In the genomic region with DNA sequence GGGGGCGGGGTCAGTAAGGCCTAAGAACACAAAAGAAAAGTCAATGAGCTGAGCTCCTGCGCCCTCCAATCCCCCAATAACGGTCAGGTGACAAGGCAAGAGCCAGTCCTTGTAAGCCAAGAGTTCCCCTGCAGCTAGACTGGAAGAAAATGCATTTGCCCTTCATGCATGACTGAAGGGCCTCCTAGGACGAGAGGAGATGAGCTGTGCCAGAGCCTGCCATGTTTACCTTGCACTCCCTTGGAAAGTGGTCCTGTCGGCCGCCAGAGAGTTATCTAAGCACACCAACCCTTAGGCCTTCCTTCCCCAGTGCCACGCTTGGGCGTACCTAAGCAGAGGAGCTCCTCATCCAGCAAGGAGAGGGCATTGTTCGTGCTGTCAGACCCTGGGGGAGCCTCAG, we compare ENCODE assay signal across 33 mouse cellular contexts. TPM values are rescaled to one million over a fixed set of nuclear protein-coding genes. Genes with fewer than 3 reads are reported as not detected.
DNase-seq lines count a peak whose midpoint lies in the region; ATAC-seq and TF ChIP-seq lines count a peak whose summit lies in the region.
"Had no signal": no experiment of that assay in that cellular context is flagged by ENCODE, and none has a peak within 500 bp of the region (broad histone marks: within the 10 kb centered on the region; RNA-seq: fewer than 3 reads in every experiment).

No protein-coding gene starts in this region.

- H3K27me3 ChIP-seq in hindbrain, postnatal 0 days (ENCODE audit: insufficient read depth, low read length), result no peaks in the 10 kb centered on the region
- no peaks in the 10 kb centered on the region for H3K27me3 ChIP-seq in hindbrain, embryonic 10.5 days (ENCODE audit: insufficient read depth, poor library complexity, severe bottlenecking)
- no peaks in the 10 kb centered on the region for H3K27me3 ChIP-seq in kidney, embryonic 16.5 days (ENCODE audit: insufficient read depth, low read length)
- no peaks in the 10 kb centered on the region for H3K27me3 ChIP-seq in testis, adult 2 months (ENCODE audit: control insufficient read depth, insufficient read depth, low read length)
- H3K27me3 ChIP-seq: embryonic facial prominence, embryonic 12.5 days; forebrain, embryonic 15.5 days; heart, embryonic 15.5 days; hindbrain, embryonic 13.5 days; limb, embryonic 15.5 days; liver, embryonic 13.5 days; megakaryocyte, embryonic 14.5 days; midbrain, embryonic 13.5 days had no signal

- H3K9me3 ChIP-seq in hindbrain, postnatal 0 days (ENCODE audit: low read length), result no peaks in the 10 kb centered on the region
- no peaks in the 10 kb centered on the region for H3K9me3 ChIP-seq in hindbrain, embryonic 10.5 days
- no peaks in the 10 kb centered on the region for H3K9me3 ChIP-seq in kidney, embryonic 16.5 days (ENCODE audit: low read length)
- H3K9me3 ChIP-seq: embryonic facial prominence, embryonic 12.5 days; forebrain, embryonic 15.5 days; G1E; heart, embryonic 10.5 days; heart, embryonic 15.5 days; hindbrain, embryonic 13.5 days; limb, embryonic 10.5 days; limb, embryonic 15.5 days; liver, embryonic 13.5 days; megakaryocyte, embryonic 14.5 days; midbrain, embryonic 13.5 days had no signal

- no peak for TF ChIP-seq CTCF in hindbrain, postnatal 0 days (IDR thresholded peaks at IDR 0.05; ENCODE audit: low read depth)
- no peak for TF ChIP-seq CTCF in testis, adult 2 months (IDR thresholded peaks at IDR 0.05; ENCODE audit: control insufficient read depth, insufficient read depth, insufficient replicate concordance, low read depth, low read length)

- H3K4me1 ChIP-seq in hindbrain, postnatal 0 days (ENCODE audit: insufficient read depth, low read length), result no peaks in the 10 kb centered on the region
- no peaks in the 10 kb centered on the region; the same call in 1 of the 2 replicates for H3K4me1 ChIP-seq in hindbrain, embryonic 10.5 days (replicated peaks)
- H3K4me1 ChIP-seq in kidney, embryonic 16.5 days (ENCODE audit: insufficient read depth, low read length), result no peaks in the 10 kb centered on the region
- no peaks in the 10 kb centered on the region for H3K4me1 ChIP-seq in testis, adult 2 months (ENCODE audit: control insufficient read depth, insufficient read depth, low read length)
- H3K4me1 ChIP-seq: embryonic facial prominence, embryonic 12.5 days; forebrain, embryonic 15.5 days; heart, embryonic 10.5 days; heart, embryonic 15.5 days; hindbrain, embryonic 13.5 days; limb, embryonic 10.5 days; limb, embryonic 15.5 days; liver, embryonic 13.5 days; midbrain, embryonic 13.5 days had no signal

- no peak overlapping the region for H3K4me2 ChIP-seq in hindbrain, postnatal 0 days (ENCODE audit: low read depth, low read length)
- no peak overlapping the region for H3K4me2 ChIP-seq in kidney, embryonic 16.5 days (replicated peaks; ENCODE audit: low read depth, low read length)
- H3K4me2 ChIP-seq: embryonic facial prominence, embryonic 12.5 days; forebrain, embryonic 15.5 days; heart, embryonic 15.5 days; hindbrain, embryonic 13.5 days; limb, embryonic 15.5 days; liver, embryonic 13.5 days; midbrain, embryonic 13.5 days had no signal

- no peak overlapping the region for H3K9ac ChIP-seq in hindbrain, postnatal 0 days (replicated peaks; ENCODE audit: low read length)
- no peak overlapping the region for H3K9ac ChIP-seq in kidney, embryonic 16.5 days (replicated peaks; ENCODE audit: low read length)
- H3K9ac ChIP-seq: embryonic facial prominence, embryonic 12.5 days; forebrain, embryonic 15.5 days; heart, embryonic 15.5 days; hindbrain, embryonic 13.5 days; limb, embryonic 15.5 days; liver, embryonic 13.5 days; midbrain, embryonic 13.5 days had no signal

- ATAC-seq in hindbrain, postnatal 0 days, result 0 out of 2 replicates have a peak, but pooled peaks have one; percentile 22
- ATAC-seq in kidney, embryonic 16.5 days (ENCODE audit: low FRiP score, low TSS enrichment), result 0 out of 2 replicates have a peak, but pooled peaks have one; percentile 55
- ATAC-seq: forebrain, embryonic 15.5 days; intestine, postnatal 0 days; lung, postnatal 0 days; midbrain, embryonic 13.5 days had no signal

- peaks cover 85% of the 10 kb centered on the region for H3K36me3 ChIP-seq in hindbrain, postnatal 0 days (ENCODE audit: insufficient read depth, low read length)
- peaks cover 97% of the 10 kb centered on the region for H3K36me3 ChIP-seq in hindbrain, embryonic 10.5 days
- H3K36me3 ChIP-seq in kidney, embryonic 16.5 days (ENCODE audit: insufficient read depth, low read length), result peaks cover 87% of the 10 kb centered on the region
- H3K36me3 ChIP-seq in testis, adult 2 months (ENCODE audit: control insufficient read depth, insufficient read depth, low read length), result peaks cover 21% of the 10 kb centered on the region

- no peak overlapping the region for H3K4me3 ChIP-seq in hindbrain, postnatal 0 days (ENCODE audit: low read length)
- no peak overlapping the region for H3K4me3 ChIP-seq in hindbrain, embryonic 10.5 days
- no peak overlapping the region for H3K4me3 ChIP-seq in kidney, embryonic 16.5 days (ENCODE audit: low read length)
- peak overlapping the region; percentile 65 for H3K4me3 ChIP-seq in testis, adult 2 months (ENCODE audit: control insufficient read depth, low read depth, low read length)
- H3K4me3 ChIP-seq: embryonic facial prominence, embryonic 12.5 days; forebrain, embryonic 15.5 days; heart, embryonic 10.5 days; heart, embryonic 15.5 days; hindbrain, embryonic 13.5 days; limb, embryonic 10.5 days; limb, embryonic 15.5 days; liver, embryonic 13.5 days; megakaryocyte, embryonic 14.5 days; midbrain, embryonic 13.5 days had no signal

- peak; percentile 40 for DNase-seq in hindbrain, postnatal 0 days (ENCODE audit: low spot score)
- no peak for DNase-seq in hindbrain, embryonic 10.5 days (ENCODE audit: low spot score)
- no peak for DNase-seq in kidney, postnatal 14 days
- DNase-seq in testis, postnatal 14 days (ENCODE audit: low spot score), result no peak
- DNase-seq in right cerebral cortex, postnatal 36 days (ENCODE audit: low spot score in 2 of 2), result no peak
- DNase-seq: adrenal gland, postnatal 10 days; cerebellum, adult 8-10 months; cerebellum, postnatal 36 days; embryo, embryonic 11 days; gastrocnemius, postnatal 25 days; heart, adult 11 months; heart, postnatal 36 days; liver, embryonic 13.5 days; lung, adult 18-20 months; lung, postnatal 4 days; right cerebral cortex, adult 18-20 months; right cerebral cortex, postnatal 4 days; thymus, postnatal 4 days had no signal

- H3K27ac ChIP-seq in hindbrain, postnatal 0 days, result peak overlapping the region; percentile 45; the same call in 1 of the 2 replicates
- H3K27ac ChIP-seq in hindbrain, embryonic 10.5 days, result no peak overlapping the region
- no peak overlapping the region for H3K27ac ChIP-seq in kidney, embryonic 16.5 days (ENCODE audit: low read length)
- peak overlapping the region; percentile 23 for H3K27ac ChIP-seq in testis, adult 2 months (ENCODE audit: control insufficient read depth, insufficient read depth, low read depth, low read length)
- H3K27ac ChIP-seq: embryonic facial prominence, embryonic 12.5 days; forebrain, embryonic 15.5 days; heart, embryonic 10.5 days; heart, embryonic 15.5 days; hindbrain, embryonic 13.5 days; limb, embryonic 10.5 days; limb, embryonic 15.5 days; liver, embryonic 13.5 days; midbrain, embryonic 13.5 days; stomach, postnatal 0 days had no signal

- 76% methylated on average over 9 of the region's 9 CpGs for WGBS in hindbrain, postnatal 0 days
- 80% methylated on average over 9 of the region's 9 CpGs for WGBS in hindbrain, embryonic 10.5 days
- WGBS in kidney, embryonic 16.5 days, result 64% methylated on average over 9 of the region's 9 CpGs

- no peak for TF ChIP-seq POLR2A in testis, adult 2 months (IDR thresholded peaks at IDR 0.05; ENCODE audit: control insufficient read depth, low read depth, low read length)

RNA-seq across cellular contexts. Expression of a gene that starts 15.7 kb away (rescaled TPM):
- 33.6 and 45.9 TPM in 2 replicates for total RNA-seq in hindbrain, postnatal 0 days (2014; rRNA removed)
- polyA plus RNA-seq in hindbrain, postnatal 0 days (2015; fragmentation: Nextera tagmentation; extraction: Ambion mirVana), result 78.8 and 86.7 TPM in 2 replicates
- polyA plus RNA-seq in hindbrain, embryonic 10.5 days (2016; fragmentation: Nextera tagmentation; extraction: Ambion mirVana), result 104 and 112 TPM in 2 replicates
- polyA plus RNA-seq in kidney, embryonic 16.5 days (2015; fragmentation: Nextera tagmentation; extraction: Ambion mirVana), result 101 and 103 TPM in 2 replicates
- 9.3 and 10.9 TPM in 2 replicates for polyA plus RNA-seq in testis, adult 2 months (2012; rRNA removed)

RNA-seq across cellular contexts. Expression of a gene that starts 15.9 kb away (rescaled TPM):
- 35.3 and 38.2 TPM in 2 replicates for total RNA-seq in hindbrain, postnatal 0 days (2014; rRNA removed)
- polyA plus RNA-seq in hindbrain, postnatal 0 days (2015; fragmentation: Nextera tagmentation; extraction: Ambion mirVana), result 16.1 and 16.9 TPM in 2 replicates
- polyA plus RNA-seq in hindbrain, embryonic 10.5 days (2016; fragmentation: Nextera tagmentation; extraction: Ambion mirVana), result 35.1 and 37.6 TPM in 2 replicates
- 24.5 and 26.8 TPM in 2 replicates for polyA plus RNA-seq in kidney, embryonic 16.5 days (2015; fragmentation: Nextera tagmentation; extraction: Ambion mirVana)
- 19.8 and 21.1 TPM in 2 replicates for polyA plus RNA-seq in testis, adult 2 months (2012; rRNA removed)

RNA-seq across cellular contexts. Expression of a gene that starts 23.8 kb away (rescaled TPM):
- 50.2 and 61.9 TPM in 2 replicates for total RNA-seq in hindbrain, postnatal 0 days (2014; rRNA removed)
- 80.7 and 81.8 TPM in 2 replicates for polyA plus RNA-seq in hindbrain, postnatal 0 days (2015; fragmentation: Nextera tagmentation; extraction: Ambion mirVana)
- polyA plus RNA-seq in hindbrain, embryonic 10.5 days (2016; fragmentation: Nextera tagmentation; extraction: Ambion mirVana), result 192 and 243 TPM in 2 replicates
- polyA plus RNA-seq in kidney, embryonic 16.5 days (2015; fragmentation: Nextera tagmentation; extraction: Ambion mirVana), result 180 and 184 TPM in 2 replicates
- 36.3 and 42.6 TPM in 2 replicates for polyA plus RNA-seq in testis, adult 2 months (2012; rRNA removed)

RNA-seq across cellular contexts. Expression of a gene that starts 24.8 kb away (rescaled TPM):
- total RNA-seq in hindbrain, postnatal 0 days (2014; rRNA removed), result 13.2 and 16.7 TPM in 2 replicates
- 19.2 and 22.7 TPM in 2 replicates for polyA plus RNA-seq in hindbrain, postnatal 0 days (2015; fragmentation: Nextera tagmentation; extraction: Ambion mirVana)
- 16.3 and 20.6 TPM in 2 replicates for polyA plus RNA-seq in hindbrain, embryonic 10.5 days (2016; fragmentation: Nextera tagmentation; extraction: Ambion mirVana)
- 42.8 and 47.1 TPM in 2 replicates for polyA plus RNA-seq in kidney, embryonic 16.5 days (2015; fragmentation: Nextera tagmentation; extraction: Ambion mirVana)
- 383 and 445 TPM in 2 replicates for polyA plus RNA-seq in testis, adult 2 months (2012; rRNA removed)

RNA-seq across cellular contexts. Expression of a gene that starts 40.1 kb away (rescaled TPM):
- total RNA-seq in hindbrain, postnatal 0 days (2014; rRNA removed), result 29.0 and 29.5 TPM in 2 replicates
- polyA plus RNA-seq in hindbrain, postnatal 0 days (2015; fragmentation: Nextera tagmentation; extraction: Ambion mirVana), result 41.2 and 41.8 TPM in 2 replicates
- polyA plus RNA-seq in hindbrain, embryonic 10.5 days (2016; fragmentation: Nextera tagmentation; extraction: Ambion mirVana), result 23.7 and 24.7 TPM in 2 replicates
- 51.0 and 56.1 TPM in 2 replicates for polyA plus RNA-seq in kidney, embryonic 16.5 days (2015; fragmentation: Nextera tagmentation; extraction: Ambion mirVana)
- 33.7 and 35.8 TPM in 2 replicates for polyA plus RNA-seq in testis, adult 2 months (2012; rRNA removed)

Comparison
In these comparisons a context has a peak if more than half of its experiments do, and no peak if none do; other contexts are left out.
1. H3K27ac ChIP-seq: peak in hindbrain, postnatal 0 days (single experiment) and testis, adult 2 months (single experiment); none in hindbrain, embryonic 10.5 days (single experiment) and kidney, embryonic 16.5 days (single experiment).